Mouse (Mus musculus) spleen, adult 2 months (tissue): ENCODE results near the gene Mylk. TPM values are rescaled to one million over a fixed set of nuclear protein-coding genes. Genes with fewer than 3 reads are reported as not detected.

Source experiments
- DNase-seq, 2 experiments: peaks; one replicate each; pipeline versions ENCODE4 v3.0.0 to v3.0.0-alpha.2; 2012 to 2021; ENCODE audit warnings: low spot score in 2 of 2, low read depth in 1 of 2
- H3K27ac ChIP-seq: fragments of 200-500 bp; 2 replicates; pipeline ENCODE4 v1.5.1; 2012; ENCODE audit warnings: low read length, inconsistent platforms; ENCODE audit not compliant: insufficient read depth
- H3K27me3 ChIP-seq: fragments of 200-500 bp; 2 replicates; pipeline ENCODE4 v1.6.1; 2012; ENCODE audit warnings: mild to moderate bottlenecking, moderate library complexity, low read length, inconsistent platforms; ENCODE audit not compliant: control insufficient read depth, insufficient read depth
- H3K36me3 ChIP-seq: fragments of 200-500 bp; 2 replicates; pipeline ENCODE4 v1.6.1; 2012; ENCODE audit warnings: mild to moderate bottlenecking, low read length, inconsistent platforms; ENCODE audit not compliant: control insufficient read depth, insufficient read depth
- H3K4me1 ChIP-seq: fragments of 200-500 bp; 2 replicates; pipeline ENCODE4 v1.6.1; 2011; ENCODE audit warnings: inconsistent platforms; ENCODE audit not compliant: control insufficient read depth, insufficient read depth, insufficient read length
- H3K4me3 ChIP-seq: fragments of 200-500 bp; 2 replicates; pipeline ENCODE4 v1.5.1; 2011; ENCODE audit warnings: mild to moderate bottlenecking, inconsistent platforms; ENCODE audit not compliant: insufficient read depth, insufficient read length; ENCODE audit errors: extremely low read depth
- CTCF ChIP-seq: fragments of 200-500 bp; IDR thresholded peaks from 2 replicates; pipeline ENCODE4 v1.5.1; 2011; ENCODE audit warnings: mild to moderate bottlenecking, inconsistent platforms; ENCODE audit not compliant: insufficient read depth, insufficient read length, insufficient replicate concordance; ENCODE audit errors: extremely low read depth
- POLR2A ChIP-seq: fragments of 200-500 bp; IDR thresholded peaks from 2 replicates; pipeline ENCODE4 v1.6.1; 2011; ENCODE audit warnings: low read depth, low read length, inconsistent platforms
- WGBS: fragments of 180-500 bp; shearing (Covaris S2); methylation state at CpG from one replicate; pipeline ENCODE4 v1.1.7; 2018; 5-methylcytosine and 5-hydroxymethylcytosine counted together
- polyA plus RNA-seq: library from polyadenylated mRNA; depleted of rRNA; stranded (reverse); fragments of >200 nt; gene quantifications from 2 replicates; pipeline ENCODE4 v1.2.3, GENCODE M21; 2012

Mylk gene
- polyA plus RNA-seq, 1 experiment = 41.9 TPM

DNA sequence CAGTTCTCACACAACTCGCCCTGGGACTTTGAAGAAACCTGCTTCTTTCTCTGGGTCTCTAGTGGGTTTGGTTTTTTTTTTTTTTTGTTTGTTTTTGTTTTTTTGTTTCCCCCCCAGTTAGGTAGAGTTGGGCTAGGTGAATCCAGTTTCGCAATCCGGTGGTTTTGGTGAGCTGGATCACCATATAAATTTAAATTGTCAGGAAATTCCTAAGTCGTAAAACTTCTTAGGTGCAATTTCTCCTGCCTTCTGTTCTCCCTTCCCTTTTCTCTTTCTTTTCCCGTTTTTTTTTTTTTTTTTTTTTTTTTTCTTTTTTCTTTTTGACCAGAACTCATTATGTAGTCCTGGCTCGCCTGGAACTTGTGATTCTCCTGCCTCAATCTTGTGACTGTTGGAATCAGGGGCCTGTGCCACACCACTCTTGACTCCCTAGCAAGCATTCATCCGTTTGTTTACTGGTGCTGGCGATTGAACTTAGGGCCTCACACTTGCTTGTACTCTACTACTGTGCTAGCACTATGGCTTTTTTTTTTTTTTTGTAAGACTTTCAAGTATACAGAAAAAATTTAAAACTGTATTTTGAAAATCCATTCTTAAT is 278.2 kb downstream of the Mylk start:
- no peak for TF ChIP-seq CTCF
- TF ChIP-seq POLR2A = no peak
- no peak overlapping the region for H3K27ac ChIP-seq
- H3K36me3 ChIP-seq = no peaks in the 10 kb centered on the region
- no peak for DNase-seq
- no peaks in the 10 kb centered on the region for H3K4me1 ChIP-seq
- no peaks in the 10 kb centered on the region for H3K27me3 ChIP-seq
- peak overlapping the region; percentile 84 for H3K4me3 ChIP-seq
- WGBS = 43% methylated on average over 8 of the region's 8 CpGs

DNA sequence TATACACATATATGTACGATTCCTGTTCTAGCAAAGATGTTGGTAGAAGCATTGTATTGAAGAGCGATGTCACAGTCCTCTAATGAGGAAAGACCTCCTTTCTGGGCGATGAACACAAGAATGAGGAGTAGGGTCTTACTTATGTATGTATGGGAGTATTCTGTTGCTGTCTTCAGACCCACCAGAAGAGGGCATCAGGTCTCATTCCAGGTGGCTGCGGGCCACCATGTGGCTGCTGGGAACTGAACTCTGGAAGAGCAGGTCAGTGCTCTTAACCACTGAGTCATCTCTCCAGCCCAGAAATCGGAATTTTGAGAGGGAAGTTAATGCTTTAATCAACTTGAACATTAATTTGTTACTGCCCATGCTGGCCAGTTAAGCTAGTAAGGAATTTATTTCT is 279.3 kb downstream of the Mylk start:
- H3K36me3 ChIP-seq = peaks cover 6% of the 10 kb centered on the region
- H3K4me3 ChIP-seq = no peak overlapping the region
- no peak overlapping the region for H3K27ac ChIP-seq
- DNase-seq = peak in 1 of 2 experiments; percentile 11
- H3K27me3 ChIP-seq = no peaks in the 10 kb centered on the region
- no peaks in the 10 kb centered on the region for H3K4me1 ChIP-seq
- WGBS = 94% methylated on average over 5 of the region's 5 CpGs
- TF ChIP-seq CTCF (0 out of 2 replicates have a peak, but pooled peaks have one; percentile 5), POLR2A (no peak)

DNA sequence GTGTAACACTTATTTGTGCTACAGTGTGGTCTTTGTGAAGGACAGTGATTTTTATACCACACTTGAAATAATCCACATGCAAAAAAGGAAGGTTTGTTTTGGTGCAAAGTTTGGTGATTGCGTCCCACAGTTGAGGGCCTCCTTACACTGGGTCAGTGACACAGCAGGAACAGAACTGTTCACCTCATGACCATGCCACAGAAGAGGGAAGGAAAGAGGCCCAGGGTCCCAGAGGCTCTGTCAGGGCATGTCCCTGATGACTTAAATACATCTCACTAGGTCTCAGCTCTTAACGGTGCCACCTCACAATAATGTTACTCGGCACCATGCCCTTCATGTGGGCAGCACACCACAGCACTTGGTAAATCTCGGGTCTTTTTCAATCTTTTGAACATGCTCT is 280.3 kb downstream of the Mylk start:
- peaks cover 6% of the 10 kb centered on the region for H3K36me3 ChIP-seq
- TF ChIP-seq POLR2A (no peak), CTCF (no peak)

DNA sequence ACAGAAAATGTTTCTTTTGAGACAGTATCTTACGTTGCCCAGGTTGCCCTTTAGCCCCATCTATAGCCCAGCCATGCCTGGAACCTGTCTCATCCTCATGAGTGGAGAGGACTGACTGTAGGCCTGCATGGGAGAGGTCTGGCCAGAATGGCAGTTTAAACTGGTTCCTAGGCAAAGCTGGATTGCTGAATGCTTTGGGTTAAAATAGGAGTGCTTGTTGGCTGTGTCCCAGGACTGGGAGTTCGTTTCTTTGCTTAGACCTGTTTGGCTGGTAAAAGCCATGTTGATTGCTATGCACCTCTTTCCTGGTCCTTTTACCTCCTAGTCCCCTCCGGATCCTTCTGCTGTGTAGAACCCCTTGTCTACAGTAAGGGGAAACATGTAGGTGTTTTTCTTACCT is 288.2 kb downstream of the Mylk start:
- 73% methylated on average over 3 of the region's 3 CpGs for WGBS
- Histone ChIP-seq H3K4me1 (peaks cover 4% of the 10 kb centered on the region; the same call in 1 of the 2 replicates), H3K27me3 (no peaks in the 10 kb centered on the region), H3K36me3 (peaks cover 6% of the 10 kb centered on the region), H3K27ac (no peak overlapping the region), H3K4me3 (no peak overlapping the region)
- TF ChIP-seq CTCF (no peak), POLR2A (no peak)
- no peak for DNase-seq

More for the DNA sequence above, 280.3 kb downstream of the Mylk start:
- Histone ChIP-seq H3K4me1 (no peaks in the 10 kb centered on the region), H3K27me3 (no peaks in the 10 kb centered on the region), H3K27ac (no peak overlapping the region), H3K4me3 (no peak overlapping the region)
- 85% methylated on average over 4 of the region's 4 CpGs for WGBS
- no peak for DNase-seq

DNA sequence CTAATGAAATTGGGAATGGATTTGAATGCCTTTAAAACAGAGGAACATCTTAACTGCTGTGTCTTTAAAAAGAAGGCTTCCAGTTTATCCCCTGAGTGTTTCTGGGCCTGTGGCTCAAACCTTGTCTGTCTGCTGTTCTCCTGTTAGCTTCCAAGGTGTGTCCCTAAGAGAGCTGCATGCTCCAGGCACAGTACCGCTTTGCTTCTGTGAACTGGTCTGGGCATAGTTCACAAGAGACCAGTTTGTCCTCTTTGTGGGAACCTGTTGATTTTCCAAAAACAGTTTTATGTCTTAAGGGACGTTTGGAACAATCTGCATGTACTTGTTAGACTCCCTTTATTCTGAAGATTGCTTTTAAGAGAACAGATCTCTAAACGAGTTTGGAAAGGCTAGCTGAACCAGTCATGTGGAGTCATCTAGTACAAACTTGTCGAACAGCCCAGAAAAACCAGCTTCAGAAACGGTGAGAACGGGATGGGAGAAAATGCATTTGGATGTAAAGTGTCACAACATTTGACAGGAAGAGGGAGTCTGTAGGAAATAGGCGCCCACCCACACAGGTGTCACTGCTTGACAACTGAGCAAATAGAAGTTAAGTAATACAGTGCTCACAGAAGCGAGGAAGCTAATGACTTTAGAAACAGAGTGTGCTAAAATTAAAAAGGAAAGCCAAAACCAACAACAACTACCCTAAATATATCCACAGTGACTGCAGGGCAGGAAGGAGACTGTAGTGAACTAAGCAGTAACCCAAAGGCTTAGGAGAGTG is 289.0 kb downstream of the Mylk start:
- no peaks in the 10 kb centered on the region for H3K27me3 ChIP-seq
- peak overlapping the region; percentile 25; the same call in 1 of the 2 replicates for H3K27ac ChIP-seq
- DNase-seq = no peak
- H3K4me3 ChIP-seq = no peak overlapping the region
- H3K4me1 ChIP-seq = peaks cover 4% of the 10 kb centered on the region; the same call in 1 of the 2 replicates
- TF ChIP-seq CTCF (no peak), POLR2A (no peak)
- peaks cover 1% of the 10 kb centered on the region; the same call in 1 of the 2 replicates for H3K36me3 ChIP-seq
- WGBS = 33% methylated on average over 8 of the region's 8 CpGs

DNA sequence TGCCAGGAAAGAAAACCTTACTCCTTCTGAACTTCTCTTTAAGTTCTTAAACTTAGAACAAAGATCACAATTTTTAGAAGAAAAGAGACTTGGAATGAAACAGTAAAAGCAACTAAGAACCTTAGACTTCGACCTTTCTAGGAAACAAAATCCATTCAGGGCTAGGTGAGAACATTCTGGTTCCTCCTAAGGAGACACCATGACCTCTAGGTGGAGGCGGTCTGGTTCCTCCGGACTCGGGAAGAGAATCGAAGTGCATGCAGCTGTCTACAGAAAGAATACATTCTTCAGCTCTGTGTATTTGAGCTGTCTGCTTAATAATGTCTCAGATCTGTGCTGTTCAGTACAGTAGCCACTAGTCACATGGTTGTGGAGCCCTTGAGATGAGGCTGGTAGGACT is 290.0 kb downstream of the Mylk start:
- H3K27me3 ChIP-seq = no peaks in the 10 kb centered on the region
- DNase-seq = no peak
- no peaks in the 10 kb centered on the region for H3K36me3 ChIP-seq
- no peak for TF ChIP-seq POLR2A
- TF ChIP-seq CTCF = no peak
- no peak overlapping the region for H3K4me3 ChIP-seq
- no peak overlapping the region for H3K27ac ChIP-seq
- 87% methylated on average over 5 of the region's 5 CpGs for WGBS
- peaks cover 4% of the 10 kb centered on the region; the same call in 1 of the 2 replicates for H3K4me1 ChIP-seq
